Mouse (Mus musculus) lung, postnatal 4 days (tissue): ENCODE results near the gene Klf3.

Source experiments
- DNase-seq, 2 experiments: peaks; one replicate each; pipeline ENCODE4 v3.0.0; 2021

The Klf3 gene

DNA sequence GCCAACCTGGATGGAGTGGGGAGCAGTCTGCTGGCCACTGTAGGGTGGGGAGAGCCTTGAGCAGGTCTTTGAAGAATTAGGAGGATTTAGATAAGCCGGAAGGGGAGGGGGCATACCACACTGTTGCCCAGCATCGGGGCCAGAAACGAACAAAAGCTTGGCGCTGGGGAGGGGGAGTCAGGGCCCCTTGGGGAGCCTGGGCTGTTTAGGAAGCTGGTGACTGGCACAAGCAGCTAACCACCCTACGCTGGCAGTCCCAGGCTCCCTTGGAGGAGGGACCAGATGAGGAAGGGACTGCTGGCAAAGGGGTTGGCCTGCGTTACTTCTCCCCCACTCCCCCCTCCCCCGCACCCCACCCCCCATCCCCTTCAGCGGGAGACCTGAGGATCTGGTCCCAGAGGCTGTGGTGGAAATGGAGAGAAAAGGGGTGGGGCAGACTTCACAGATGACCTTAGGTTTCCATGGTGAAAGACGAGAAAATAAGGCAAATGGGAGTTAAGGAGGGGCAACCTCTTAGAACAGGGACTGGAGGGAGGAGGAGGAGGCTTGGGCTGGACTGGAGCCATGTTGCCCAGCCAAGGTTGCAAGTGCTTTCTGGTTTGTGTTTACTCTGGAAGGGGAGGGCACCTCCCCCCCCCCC, 7.8 kb downstream of the Klf3 start:
- DNase-seq = peak; percentile 60 to 80

- peak; percentile 72 to 82 for DNase-seq
These were observed 8.4 kb downstream of the Klf3 start for GRCm38 (mm10) chr5:64811500-64812123.

- peak; percentile 91 to 93 for DNase-seq
These were observed 9.2 kb downstream of the Klf3 start for GRCm38 (mm10) chr5:64812124-64812982.

DNA sequence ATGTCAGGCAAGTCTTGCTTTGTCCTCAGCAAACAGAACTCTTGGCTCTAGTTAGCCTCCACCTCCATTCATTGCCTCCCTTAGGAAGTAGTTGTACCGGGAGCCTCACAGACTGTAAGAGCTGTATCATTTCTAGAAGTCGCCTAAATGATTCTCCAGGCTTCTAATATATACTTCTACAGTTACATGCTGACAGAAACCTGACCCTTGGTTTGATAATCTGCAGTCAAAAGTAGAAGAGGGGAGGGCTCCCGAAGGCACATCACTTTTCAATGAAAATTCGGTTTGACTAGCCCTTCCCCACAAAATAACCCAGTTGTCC, 9.8 kb downstream of the Klf3 start:
- no peak for DNase-seq

DNA sequence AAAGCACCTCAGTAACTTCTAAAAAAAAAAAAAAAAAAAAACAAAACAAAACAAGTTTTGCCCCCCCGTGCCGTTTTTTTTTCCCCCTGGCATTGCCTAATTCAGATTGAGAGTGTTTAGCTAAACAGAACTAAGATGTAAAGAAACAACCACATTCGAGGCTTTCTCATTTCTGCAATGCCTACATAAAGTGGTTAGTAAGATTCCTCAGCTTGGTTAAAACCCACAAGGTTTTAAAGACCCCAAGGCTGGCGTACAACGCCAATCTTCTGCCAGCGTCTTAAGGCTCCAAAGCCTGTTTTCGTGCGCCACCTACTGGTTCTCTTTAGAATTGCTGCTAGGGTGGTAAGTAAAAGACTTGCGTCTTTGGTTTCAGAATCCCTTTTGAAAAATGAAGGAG, 10.2 kb downstream of the Klf3 start:
- DNase-seq = peak; percentile 70 to 91

DNA sequence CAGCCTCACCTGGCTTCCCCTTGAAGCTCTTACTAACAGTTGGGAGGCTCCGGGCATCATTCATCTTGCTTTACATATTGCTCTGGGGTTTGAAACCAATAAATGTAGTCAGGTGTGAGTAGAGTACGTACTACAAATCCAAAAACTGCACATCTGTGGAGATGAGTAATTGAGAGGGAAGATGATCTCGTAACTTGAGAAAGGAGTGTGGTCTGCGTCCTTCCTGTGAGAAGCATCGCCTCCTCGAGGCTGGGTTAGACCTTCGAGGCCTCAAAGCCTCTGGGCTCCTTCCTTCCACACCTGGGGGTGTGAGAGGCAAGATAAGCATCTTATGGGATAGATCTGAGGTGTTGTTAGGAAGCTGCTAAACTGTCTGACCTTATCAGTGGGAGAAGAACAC, 11.2 kb downstream of the Klf3 start:
- DNase-seq = no peak

DNA sequence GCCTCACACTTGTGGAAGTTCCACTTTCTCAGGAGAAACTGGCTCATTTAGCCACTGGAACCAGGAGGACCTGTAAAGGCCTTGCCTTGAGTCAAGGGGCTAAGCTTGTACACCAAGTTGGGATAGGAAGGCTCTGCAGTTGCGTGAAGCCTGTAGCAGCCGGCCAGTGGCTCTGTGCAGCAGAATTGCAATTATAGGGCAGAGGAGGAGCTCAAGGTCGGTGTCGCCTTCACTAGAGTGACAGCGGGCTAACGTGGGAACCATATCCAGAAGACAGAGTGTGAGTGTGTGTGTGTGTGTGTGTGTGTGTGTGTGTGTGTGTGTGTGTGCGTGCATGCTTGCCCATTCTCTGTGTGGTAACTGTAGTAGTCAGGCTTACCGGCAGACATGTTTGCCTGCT, 12.4 kb downstream of the Klf3 start:
- no peak for DNase-seq

- no peak for DNase-seq
These were observed 13.2 kb downstream of the Klf3 start for GRCm38 (mm10) chr5:64816290-64816973.

GRCm38 (mm10) chr5:64816974-64817296, 13.7 kb downstream of the Klf3 start:
- peak in 1 of 2 experiments; percentile 57 for DNase-seq

- peak; percentile 51 to 63 for DNase-seq
These were observed 16.2 kb downstream of the Klf3 start for GRCm38 (mm10) chr5:64819390-64819789.

GRCm38 (mm10) chr5:64820138-64820537, 16.9 kb downstream of the Klf3 start:
- DNase-seq = no peak

GRCm38 (mm10) chr5:64821294-64821693, 18.1 kb downstream of the Klf3 start:
- DNase-seq = no peak

- no peak for DNase-seq
These were observed 18.8 kb downstream of the Klf3 start for GRCm38 (mm10) chr5:64821964-64822363.

GRCm38 (mm10) chr5:64823431-64823830, 20.2 kb downstream of the Klf3 start:
- no peak for DNase-seq

- no peak for DNase-seq
These were observed 21.6 kb downstream of the Klf3 start for GRCm38 (mm10) chr5:64824765-64825164.

GRCm38 (mm10) chr5:64825496-64825895, 22.3 kb downstream of the Klf3 start:
- DNase-seq = no peak

DNA sequence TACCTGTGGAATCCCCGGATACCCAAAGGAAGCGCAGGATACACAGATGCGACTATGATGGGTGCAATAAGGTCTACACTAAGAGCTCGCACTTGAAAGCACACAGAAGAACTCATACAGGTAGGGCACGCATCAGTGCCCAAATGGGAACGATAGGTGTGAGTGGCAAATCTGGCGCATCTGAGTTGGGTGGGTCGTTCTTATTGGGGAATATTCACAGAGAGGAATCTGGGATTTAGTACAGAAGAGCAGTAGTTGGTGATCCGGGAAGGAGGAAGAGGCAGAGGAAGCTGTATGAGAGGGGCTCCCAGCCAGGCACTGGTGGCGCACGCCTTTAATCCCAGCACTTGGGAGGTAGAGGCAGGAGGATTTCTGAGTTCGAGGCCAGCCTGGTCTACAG, 24.0 kb downstream of the Klf3 start:
- no peak for DNase-seq

- DNase-seq = no peak
These were observed 25.1 kb downstream of the Klf3 start for GRCm38 (mm10) chr5:64828314-64828713.

DNA sequence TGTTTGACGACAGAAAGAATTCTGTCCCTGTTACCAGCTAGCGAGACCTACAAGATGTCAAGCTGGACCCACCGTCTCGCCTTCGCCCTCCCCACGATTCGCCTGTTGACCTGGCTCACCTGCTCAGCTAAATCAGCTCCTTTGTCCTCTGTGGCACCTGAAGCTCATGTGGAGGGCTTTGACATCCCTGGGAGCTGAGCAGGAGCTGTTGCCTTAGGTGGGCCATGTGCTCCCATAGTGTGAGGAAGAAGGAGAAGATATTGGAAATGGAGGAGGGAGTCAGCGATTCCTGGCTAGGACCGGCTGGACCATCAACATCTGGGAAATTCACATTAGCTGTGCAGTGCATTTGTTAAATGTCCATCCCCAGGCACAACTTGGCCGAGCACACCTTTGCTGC, 26.4 kb downstream of the Klf3 start:
- DNase-seq = no peak

- DNase-seq = no peak
These were observed 27.6 kb downstream of the Klf3 start for GRCm38 (mm10) chr5:64830773-64831172.

GRCm38 (mm10) chr5:64833410-64833809, 30.2 kb downstream of the Klf3 start:
- no peak for DNase-seq

DNA sequence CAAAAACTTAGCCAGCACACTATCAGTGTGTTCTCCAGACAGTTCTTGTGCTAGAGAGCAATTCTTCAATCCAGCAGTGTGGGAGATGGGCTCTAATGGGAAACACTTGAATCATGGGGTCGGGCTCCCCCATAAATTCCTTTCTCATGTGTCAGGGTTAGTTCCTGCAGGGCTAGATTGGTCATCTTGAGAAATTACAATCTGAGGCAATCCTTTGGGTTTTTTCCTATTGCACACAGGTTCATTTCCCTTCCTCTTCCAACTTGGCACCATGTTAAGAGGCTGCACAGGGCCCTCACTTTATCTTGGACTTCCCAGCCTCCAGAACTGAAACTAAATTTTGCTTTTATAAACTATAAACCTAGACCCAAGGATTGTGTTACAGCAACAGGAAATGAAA, 31.0 kb downstream of the Klf3 start:
- no peak for DNase-seq

DNA sequence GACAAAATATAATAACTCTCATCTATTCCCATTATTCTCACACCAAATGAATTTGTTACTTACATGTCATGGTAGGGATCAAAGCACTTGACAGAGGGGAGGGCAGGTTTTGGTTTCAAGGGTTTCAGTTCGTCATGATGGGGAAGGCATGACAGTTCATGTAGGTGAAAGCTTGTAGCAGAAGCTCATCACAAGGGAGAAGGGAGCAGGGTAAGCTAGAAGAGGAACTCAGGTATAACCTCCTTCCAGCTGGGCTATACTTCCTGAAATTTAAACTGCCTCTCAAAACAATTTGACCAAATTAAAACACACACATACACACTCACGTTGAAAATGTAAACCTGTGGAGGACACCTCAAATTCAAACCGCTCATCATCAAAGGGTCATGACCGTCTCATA, 32.1 kb downstream of the Klf3 start:
- DNase-seq = no peak
